Mouse (Mus musculus): ENCODE results near the gene Mrps26.

The Mrps26 gene

GRCm38 (mm10) chr2:130577021-130577420 is 13.5 kb downstream of the Mrps26 start:
- DNase-seq = no peak

DNA sequence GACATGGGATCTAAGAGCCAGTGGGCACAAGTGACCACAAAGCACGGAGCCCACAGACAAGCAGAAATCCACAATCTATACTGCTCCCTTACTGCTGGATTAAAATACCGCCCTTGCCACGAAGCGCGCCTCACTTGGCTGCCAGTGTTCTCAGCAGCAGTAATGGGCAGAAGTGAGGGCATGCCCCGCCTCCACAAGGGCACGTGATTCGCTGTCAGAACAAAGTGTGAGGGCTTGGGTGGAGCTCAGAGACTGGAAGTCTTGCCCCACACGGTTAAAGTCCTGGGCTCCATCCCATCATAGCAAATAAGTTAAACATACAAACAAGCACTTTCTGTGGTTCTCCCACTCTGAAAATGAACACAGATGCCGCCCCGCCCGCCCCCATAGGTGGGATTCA is 14.1 kb downstream of the Mrps26 start:
- peak; percentile 87 to 92 for DNase-seq

- DNase-seq = peak; percentile 62 to 73
Observed at GRCm38 (mm10) chr2:130578148-130578547, 14.6 kb downstream of the Mrps26 start.

- DNase-seq = no peak
Observed at GRCm38 (mm10) chr2:130579791-130580190, 16.2 kb downstream of the Mrps26 start.

DNA sequence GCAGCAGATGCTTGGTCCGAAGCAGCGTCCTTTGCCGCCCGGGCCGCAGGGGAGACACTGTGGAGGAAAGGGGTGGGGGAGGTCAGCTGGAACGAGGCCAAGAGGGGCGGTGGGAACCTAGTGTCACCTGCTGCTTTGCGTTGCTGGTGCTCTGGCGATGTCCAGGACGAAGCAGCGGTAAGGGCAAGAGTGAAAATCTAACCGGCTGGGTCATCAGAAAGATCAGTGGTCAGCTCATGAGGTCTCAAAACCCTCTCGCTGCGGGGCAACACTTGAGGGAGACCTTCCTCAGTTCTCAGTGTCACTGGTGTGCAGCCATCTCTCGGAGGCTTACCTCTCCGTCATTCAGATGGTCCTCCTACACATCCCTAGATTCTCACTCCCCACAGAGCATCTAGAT is 17.7 kb downstream of the Mrps26 start:
- no peak for DNase-seq

GRCm38 (mm10) chr2:130582552-130582951 is 19.0 kb downstream of the Mrps26 start, which contains the start of gene Avp:
Avp (minus strand) TSS chr2:130582554.
- no peak for DNase-seq

DNA sequence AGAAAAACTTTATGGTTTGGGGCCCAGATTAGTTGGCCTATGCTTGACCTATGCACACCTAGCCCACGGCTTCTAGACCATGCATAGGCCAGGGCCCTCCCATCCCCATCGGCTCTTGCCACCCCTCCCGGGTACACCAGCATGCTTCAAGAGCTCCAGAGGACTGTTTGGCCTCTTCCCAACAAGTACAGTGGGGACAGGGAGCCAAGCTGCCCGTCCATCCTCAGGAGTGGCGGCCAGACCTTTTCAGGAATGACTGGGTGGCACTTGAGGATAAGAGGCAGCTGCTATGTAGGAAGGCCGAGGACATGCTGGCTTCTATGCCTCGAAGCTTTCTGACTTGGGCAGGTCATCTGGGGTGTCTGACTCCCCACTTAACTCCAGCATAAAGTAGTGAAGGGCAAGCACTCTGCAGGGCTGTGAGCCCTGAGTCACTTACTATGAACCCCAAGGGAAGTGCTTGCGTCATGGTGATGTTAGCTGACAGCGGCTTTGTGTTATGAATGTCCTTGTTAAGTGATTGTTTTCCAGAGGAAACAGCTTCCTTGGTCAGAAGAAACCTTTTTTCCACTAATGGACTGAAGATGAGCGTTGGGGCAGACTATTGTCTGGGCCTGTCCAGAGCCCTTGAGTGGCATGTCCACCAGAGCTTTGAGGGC is 20.5 kb downstream of the Mrps26 start:
- no peak for DNase-seq

- no peak for DNase-seq
Observed at GRCm38 (mm10) chr2:130586016-130586415, 22.5 kb downstream of the Mrps26 start.

DNA sequence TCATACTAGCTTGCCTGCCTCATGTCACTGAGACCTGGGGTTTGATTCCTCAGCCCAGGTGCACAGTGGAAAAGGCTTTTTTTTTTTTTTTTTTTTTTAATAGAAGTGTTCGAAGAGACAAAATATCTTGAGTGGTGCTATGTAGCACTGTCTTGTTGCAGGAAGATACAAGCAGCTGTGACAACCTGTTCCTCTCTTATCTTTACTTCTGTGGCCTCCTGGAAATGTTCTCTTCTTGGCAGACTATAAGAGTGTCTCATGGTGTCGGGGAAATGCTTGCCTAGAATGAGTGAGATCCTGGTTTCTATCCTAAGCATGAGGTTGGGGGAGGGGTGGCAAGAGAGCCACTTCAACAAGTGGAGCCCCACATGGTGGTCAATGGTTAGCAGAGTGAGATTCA is 24.8 kb downstream of the Mrps26 start:
- peak in 1 of 2 experiments; percentile 15 for DNase-seq

DNA sequence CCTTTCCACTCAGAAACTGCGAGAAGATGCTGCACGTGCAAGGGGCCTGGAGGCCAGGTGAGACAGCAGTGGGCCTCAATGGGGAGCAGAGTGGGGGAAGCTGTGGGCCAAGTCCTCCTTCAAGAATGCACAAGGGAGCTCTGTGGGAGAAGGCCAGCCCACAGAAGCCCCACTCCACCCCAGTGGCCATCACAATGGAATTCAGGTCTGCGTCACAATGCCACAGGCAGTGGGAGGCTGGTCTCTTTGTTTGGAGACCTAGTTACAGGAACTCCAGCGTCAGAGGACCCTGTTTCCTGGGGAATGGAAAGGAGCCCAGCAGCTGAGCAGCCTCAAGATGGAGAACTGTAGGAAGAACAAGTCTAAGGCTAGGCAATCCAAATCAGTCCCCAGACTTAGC is 25.6 kb downstream of the Mrps26 start:
- DNase-seq = peak in 1 of 2 experiments; percentile 19

GRCm38 (mm10) chr2:130589761-130590160 is 26.2 kb downstream of the Mrps26 start:
- DNase-seq = no peak

DNA sequence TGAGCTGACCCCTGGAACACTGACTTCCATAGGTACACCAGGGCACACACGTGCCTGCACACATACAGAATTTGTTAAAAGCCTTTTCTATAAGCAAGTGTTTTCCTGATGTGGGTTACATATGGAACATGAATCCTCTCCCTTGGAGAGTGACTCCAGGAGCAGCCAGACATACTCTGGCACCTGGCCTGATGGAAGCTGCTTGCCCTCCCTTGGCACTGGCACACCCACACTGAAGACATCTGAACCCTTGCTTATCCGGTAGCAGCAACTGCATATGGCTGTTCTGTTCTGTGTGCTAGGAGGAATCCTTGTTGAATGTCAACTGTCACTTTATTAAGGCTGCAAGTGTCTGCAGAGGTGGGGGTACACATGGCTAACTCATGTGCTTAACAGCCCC is 27.5 kb downstream of the Mrps26 start:
- peak in 1 of 2 experiments; percentile 17 for DNase-seq

GRCm38 (mm10) chr2:130595596-130595995 is 32.1 kb downstream of the Mrps26 start:
- no peak for DNase-seq

DNA sequence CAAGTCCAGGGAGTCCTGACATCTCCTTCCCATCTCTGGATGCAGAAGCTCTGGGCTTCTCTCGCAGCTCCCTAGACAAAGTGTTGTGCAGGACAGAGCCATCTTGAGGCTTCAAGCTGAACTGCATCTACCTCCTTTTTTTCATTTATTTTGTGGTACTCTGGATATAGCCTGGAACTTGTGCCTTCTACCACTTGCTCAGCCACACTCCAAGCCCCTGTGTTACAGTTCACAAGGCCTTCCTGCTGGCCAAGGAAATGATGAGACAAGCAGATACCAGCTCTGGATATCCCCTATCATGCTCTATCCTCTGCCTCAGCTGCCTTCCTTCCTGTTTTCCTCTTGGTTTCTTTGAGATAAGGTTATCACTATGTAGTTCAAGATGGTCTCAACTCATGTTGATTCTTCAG is 34.1 kb downstream of the Mrps26 start:
- peak in 1 of 2 experiments; percentile 39 for DNase-seq

DNA sequence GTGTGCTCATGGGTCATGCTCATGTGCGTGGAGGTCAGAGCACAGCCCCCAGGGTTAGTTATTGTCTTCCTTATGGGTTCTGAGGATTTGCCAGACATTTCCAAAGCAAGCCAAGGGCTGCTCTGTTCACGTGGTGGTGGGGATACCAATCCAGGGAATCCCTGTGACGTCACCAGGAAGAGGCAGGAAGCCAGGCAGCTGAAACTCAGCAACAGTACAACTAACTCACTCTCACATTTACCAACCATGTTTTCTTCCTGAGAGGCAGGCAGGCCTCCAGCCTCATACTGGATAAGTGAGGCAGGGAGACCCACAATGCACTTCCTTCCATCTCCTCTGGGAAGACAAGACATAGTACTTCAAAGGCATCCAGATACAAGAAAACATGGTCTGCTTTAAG is 34.9 kb downstream of the Mrps26 start:
- no peak for DNase-seq

DNA sequence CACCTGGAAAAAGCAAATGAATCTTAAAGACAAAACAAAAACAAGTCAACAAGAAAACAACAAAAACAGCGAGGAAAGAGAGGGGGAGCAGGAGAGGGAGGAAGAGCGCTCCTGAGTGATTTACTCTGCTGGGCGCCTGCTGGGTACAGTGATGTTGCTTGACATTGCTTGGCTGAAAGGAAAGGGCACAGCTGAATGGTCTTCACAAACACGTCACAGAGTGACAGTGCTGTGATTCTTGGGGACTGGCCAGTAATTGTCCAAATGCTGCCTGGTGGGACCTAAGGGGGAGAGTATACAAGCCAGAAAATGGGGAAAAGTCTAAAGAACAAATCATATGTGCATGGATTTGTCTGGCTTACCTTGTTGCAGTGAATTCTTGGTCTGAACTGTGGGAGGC is 38.7 kb downstream of the Mrps26 start:
- no peak for DNase-seq

GRCm38 (mm10) chr2:130613091-130613490 is 49.5 kb downstream of the Mrps26 start:
- DNase-seq = peak in 1 of 2 experiments; percentile 65

All from kidney, postnatal 25 days (tissue).